Mouse (Mus musculus): ENCODE results near the gene Nav3.

Nav3 gene

DNA sequence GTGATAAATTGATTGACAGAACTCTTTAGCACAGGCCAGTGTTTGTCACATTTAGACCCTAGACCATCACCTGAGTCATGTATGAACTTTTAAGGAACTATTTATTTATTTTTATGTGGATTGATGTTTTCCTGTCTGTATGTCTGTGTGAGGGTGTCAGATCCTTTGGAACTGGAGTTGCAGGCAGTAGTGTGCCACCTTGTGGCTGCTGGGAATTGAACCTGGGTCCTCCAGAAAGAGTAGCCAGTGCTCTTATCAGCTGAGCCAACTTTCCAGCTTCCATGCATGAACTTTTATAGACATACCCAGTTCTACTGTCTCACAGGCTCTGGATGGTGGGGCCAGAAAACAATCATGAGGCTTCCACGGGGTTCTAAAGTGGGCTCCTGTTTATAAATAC lies 536.5 kb downstream of the Nav3 start:
- DNase-seq (ENCODE audit: low spot score): no peak

DNA sequence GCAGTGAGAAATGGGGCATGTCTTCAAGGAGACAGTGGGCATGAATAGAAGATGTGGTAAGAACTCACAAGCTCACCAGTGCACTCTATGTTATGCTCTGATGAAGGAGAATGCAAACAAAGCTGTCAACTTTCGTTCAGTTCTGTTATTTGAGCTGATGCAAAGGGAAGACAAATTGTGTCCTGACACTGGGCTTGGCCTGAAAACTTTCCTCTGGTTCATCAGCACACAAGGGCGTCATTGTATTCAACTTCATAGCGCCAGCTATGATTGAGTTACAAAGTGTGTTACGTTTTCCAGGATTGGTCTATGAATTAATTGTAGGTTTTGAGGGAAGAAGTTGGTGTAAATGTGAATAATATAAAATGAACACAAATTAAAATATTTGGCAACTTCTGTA lies 548.8 kb downstream of the Nav3 start:
- no peak for DNase-seq (ENCODE audit: low spot score)

DNA sequence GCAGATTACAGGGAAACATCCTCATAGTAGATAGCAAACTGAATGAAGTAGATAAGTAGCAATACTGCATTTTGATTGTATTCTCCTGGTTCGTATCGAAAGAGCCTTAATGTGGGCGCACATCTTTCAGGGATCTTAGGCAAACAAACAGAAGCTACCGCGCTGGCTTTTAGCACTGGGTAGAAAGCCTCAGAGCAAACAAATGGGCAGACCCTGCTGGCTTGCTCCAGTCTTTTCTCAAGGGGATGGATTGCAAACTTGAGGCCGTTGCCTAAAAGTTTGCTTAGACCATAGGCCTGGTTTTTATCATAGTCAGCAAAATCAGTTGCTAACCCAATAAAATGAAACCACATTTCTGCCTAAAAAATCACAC lies 549.6 kb downstream of the Nav3 start:
- no peak for DNase-seq (ENCODE audit: low spot score)

DNA sequence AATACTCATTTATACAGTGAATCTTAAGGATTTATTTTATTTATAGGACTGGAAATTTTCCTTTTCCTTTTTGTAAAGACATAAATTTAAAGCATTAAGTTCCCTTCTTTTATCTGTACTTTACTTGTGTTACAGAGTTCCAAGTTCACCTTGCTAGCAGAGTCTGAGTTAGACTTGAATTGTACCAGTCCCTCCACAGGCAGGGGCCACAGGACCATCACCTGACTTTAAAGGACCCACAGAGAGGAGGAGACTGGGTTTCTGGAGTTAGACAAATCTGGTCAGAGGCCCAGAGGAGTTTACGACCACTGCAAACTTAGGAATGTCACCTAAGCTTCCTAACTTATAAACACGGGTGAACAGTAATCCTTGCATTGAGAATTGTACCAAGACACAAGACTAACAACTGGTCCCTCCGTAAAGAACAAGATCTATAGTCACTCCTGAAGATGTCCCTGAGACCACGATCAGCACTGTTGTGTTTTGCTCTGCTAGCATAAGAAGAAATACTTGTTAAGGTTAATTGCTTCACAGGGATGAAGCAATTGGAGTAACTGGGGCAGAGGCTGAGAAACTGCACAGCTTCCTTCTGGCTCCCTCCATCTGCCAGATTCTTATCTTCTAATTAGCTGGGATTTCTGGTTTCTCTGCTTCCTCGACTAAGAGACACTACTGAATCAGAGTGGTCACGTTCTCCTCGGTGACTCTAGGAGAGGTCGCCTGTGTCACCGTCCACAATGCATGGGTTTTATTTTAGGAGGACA lies 550.2 kb downstream of the Nav3 start:
- no peak for DNase-seq (ENCODE audit: low spot score)

DNA sequence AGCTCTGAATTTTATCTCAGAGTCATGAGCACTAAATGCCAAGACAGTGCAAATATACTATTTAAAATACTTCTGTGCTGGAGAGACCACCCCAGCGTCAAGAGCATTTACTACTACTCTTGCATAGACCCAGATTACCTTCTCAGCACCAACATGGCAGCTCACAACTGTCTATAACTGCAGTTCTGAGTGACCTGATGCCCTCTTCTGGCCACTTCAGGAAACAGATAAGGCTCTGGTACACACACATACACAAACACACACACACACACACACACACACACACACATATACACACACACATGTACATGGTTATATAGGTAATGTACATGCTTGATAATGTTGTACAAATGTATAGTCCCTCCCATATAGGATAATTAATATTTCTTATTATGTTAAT lies 551.2 kb downstream of the Nav3 start:
- no peak for DNase-seq (ENCODE audit: low spot score)

DNA sequence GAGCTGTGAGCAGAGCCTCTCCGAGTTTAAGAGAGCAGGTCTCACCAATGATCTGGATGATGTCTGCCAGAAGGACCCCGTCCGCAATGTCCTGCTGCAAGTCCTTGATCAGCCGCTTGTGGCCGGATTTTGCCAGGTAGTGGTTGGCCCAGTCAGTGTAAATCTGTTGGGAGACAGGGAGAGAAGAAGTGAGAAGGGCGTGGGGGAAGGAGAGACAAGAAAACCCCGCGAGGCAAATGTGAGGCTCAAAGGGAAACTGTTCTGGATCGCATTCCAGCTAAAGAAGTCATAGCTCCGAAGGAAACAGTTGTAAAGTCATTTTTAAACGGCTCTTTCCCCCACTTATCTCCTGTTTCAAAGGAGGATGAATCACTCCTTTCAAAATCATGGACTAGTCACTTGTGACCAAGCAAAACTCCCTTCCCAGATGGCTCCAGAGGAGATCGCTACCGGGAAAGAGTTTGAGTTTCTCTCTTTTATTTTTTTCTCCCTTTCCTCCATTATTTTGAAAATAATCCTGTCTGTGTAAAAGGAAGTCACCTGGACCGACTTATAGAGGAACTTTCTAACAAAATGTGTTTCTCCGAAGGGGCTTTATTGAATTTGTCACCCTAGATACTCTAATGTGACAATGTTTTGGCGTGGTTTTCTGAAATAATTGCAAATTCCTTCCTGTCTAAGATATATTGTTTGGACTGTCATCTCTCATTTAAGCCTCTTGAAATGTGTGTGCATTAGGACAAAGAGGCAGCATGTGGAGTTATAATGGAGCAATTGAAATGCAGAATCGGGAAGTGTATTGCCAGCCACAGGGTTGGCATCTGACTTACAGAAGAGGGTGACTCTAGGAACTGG lies 552.1 kb downstream of the Nav3 start:
- no peak for DNase-seq (ENCODE audit: low spot score)

DNA sequence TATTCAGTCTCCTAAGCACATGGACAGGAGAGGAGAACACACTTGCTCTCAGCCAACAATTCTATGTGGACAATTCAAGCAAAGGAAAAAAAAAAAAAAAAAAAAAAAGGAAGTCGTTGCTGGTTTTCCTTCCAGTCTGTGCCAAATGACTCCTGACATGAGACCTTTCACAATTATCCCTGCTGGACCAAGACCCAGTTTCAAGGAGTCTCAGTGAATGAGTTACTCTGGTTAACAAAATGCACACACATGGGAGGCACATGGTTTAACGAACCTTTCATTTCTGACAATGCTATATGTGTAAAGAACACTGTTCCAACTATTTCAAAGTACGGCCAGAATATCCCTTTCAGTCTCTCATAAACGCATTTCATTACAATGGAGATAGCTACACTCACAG lies 552.8 kb downstream of the Nav3 start:
- no peak for DNase-seq (ENCODE audit: low spot score)

DNA sequence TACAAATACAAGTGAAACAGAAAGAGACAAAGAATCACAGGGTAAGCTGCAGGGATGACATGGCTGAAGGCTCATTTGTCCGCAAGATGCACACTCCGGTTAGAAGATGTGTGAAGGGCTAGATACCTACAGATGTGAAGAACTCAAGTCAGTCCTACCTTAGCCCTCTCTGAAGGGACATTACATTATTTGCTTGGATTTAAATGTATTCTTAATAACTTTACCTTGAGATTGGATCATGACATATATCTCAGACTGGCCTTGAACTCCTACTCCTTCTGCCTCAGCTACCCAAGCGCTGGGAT lies 566.9 kb downstream of the Nav3 start:
- DNase-seq (ENCODE audit: low spot score): no peak

DNA sequence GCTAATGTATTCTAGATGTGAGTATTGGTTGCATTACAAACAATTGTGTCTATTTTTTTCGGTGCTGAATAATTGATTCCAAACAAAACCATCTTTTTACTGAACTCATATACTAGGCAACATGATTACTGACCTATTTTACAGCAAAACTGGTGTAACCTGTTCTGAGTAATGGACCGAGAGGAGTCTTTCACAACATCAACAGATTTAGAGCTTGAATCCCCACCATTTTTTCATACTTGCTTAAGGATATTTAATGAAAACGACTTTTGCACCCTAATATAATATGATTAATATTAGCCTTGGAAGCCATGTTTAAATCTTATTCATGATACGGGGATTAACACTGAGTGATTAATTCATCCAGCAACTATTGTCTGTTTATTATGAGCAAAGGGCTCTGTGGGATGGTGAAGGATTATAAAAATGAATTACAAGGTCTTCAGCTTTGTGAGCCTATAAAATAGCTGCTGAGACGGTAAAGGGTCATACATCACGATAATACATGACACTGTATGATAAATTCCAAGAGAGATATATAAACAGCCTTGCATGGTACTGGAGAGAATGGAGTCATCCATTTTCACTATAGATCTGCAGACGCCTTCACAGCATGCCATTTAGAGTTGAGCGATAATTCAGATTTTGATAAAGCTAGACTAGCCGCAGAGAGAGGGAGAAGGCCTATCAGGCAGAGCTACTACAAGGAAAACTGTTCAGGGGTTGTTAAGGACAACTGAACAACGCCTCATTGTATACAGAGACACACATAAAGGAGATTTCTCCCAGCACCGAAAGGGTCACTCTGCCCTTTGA lies 567.4 kb downstream of the Nav3 start:
- no peak for DNase-seq (ENCODE audit: low spot score)

DNA sequence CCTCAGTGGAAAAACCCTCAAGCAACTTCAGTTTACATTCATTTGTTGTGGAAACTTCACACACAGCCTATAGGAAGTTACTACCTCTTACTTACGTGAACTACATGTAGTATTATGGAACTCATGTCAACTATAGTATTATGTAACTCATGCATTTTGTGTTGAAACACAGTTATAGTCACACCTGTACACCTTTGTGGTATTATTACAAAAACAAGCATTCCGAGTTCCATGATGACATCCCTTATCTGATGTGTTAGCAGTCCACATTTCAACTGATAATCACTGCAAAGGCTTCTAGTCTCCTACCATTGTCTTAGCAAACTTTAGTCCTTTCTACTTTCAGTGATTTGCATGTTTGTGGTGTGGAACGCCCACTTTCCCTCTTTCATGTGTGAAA lies 568.8 kb downstream of the Nav3 start:
- DNase-seq (ENCODE audit: low spot score): no peak

DNA sequence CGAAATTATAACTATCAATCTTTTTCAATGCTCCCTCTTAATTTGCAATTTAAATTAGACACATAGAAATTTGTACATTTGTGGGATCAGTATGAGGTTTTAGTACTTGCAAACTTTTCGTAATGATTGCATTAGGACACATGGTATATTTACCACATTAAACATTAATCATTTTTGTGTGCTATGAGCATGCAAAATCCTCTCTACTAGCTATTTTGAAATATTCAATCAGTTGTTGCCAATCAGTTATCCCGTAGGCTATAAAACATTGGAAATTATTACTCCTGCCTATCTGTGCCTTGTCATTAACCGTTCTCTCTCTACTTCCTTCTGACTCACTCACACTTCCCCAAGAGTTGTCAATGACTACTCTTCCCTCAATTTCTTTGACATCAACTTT lies 579.9 kb downstream of the Nav3 start:
- no peak for DNase-seq (ENCODE audit: low spot score)

DNA sequence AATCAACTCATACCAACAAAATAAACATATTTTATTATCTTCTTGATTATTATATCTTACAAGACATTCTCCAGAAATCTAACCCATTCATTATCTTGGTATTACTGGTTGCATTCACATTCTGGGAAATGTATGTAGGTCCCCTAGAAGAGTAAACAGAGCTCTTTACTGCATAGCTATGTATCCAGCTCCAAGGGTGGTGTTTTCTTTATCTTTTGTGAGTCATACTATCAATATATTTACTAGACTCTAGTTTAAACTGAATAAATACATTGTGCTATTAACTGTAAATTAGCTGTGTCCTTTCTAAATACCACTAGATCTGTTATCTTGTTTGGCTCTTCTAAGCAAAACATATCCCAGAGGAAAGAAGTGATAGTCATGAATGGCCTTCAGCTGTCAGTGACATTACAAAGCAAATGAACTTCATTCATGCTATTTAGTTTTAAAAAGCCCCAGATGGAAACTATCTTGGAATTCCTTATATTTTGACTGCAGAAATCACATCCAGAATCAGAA lies 580.6 kb downstream of the Nav3 start:
- no peak for DNase-seq (ENCODE audit: low spot score)

DNA sequence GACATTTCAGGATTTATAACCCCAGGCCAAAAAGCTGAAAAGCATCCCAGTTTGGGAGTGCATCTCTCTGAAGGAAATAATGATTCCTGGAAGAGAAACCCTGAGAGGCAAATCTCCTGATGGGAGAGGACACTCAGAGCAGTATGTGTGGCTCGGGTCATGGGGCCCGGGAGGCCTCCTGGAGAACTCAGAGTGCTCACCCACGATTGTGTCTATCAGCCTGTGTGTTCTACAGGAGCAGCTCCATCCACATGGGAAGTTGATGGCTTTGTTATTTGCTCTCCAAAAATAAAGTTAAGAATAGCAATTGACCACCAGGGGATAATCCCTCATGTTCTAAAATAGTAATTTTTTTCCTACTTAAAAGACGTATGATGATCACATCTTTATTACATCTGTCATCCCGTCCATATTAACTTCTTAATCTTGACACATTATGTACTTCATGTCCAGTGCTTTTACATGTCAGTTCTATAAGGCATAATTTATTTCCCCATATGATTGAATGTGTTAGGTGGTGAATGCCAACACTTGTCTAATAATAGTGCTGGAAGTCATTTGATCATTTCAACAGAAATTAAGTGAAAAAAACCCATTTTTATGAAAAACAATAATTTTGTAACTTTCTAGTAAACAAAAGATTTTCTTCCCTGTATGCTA lies 581.2 kb downstream of the Nav3 start:
- no peak for DNase-seq (ENCODE audit: low spot score)

DNA sequence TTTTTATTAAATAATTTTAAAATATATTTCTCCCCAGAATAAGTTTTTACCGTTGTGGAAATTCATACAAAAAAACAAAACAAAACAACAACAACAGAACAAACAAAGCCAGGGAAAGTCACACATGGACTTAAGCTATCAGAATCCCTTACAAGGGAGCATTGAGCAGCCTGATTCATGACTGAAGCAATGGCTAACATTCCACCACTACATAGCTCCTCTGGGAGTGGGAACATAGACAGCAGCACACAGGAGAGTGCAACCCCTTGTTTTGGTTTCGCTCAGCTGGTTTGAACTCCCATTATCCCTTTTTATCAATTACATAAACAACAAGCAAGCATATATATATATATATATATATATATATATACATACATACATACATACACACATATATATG lies 589.9 kb downstream of the Nav3 start:
- DNase-seq (ENCODE audit: low spot score): no peak

DNA sequence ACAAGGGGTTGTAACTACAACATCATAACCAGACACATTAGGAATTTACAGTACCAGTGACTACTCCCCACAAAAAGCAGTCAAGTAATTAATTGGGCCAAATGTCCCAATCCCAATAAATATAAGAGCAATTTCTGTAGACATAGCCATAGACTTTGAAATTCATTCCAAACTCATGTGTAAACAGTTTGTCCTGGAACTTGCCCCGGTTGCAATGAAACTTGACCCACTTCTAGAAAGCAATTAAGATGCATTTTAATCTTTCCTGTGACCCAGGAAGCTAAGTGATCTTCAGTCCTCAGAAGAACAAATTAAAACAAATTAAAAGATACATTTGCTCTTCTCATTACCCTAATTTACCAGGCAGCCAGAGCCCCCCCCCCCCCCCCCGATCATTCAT lies 590.6 kb downstream of the Nav3 start:
- no peak for DNase-seq (ENCODE audit: low spot score)

DNA sequence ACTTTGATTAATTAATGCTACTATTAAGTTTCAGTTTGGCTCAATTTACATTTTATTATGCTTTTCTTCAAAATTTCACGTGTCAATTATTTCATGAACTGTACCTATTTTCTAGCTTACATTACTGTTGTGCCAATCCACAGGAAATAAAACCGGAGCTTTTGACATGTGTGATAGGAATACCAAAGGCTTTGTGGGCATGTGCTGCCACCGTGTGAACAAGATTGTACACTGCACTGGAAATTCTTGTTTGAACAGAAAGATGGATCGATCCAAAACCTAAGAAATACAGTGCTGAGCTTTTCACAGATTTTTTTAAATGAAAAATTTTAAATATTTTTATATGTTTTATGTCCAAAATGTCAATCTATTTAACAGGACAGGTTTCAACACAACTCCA lies 591.3 kb downstream of the Nav3 start:
- DNase-seq (ENCODE audit: low spot score): no peak

DNA sequence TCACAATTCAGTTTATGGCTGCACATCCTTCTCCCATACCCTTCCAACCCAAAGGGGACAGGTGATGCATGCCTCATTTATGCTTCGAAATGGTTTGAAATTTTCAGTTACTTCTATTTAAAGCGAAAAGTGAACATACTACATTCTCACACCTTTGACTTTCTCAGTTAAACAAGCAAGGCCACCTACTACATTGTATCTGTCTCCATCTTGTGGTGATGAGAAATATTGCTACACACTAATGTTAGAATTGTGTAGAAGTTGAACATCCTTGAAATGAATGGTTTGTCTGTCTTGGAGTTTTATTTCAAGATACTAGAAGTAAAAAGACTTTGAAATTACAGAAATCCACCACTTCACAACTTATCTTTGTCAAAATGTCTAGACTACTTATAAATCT lies 594.7 kb downstream of the Nav3 start:
- DNase-seq (ENCODE audit: low spot score): no peak

DNA sequence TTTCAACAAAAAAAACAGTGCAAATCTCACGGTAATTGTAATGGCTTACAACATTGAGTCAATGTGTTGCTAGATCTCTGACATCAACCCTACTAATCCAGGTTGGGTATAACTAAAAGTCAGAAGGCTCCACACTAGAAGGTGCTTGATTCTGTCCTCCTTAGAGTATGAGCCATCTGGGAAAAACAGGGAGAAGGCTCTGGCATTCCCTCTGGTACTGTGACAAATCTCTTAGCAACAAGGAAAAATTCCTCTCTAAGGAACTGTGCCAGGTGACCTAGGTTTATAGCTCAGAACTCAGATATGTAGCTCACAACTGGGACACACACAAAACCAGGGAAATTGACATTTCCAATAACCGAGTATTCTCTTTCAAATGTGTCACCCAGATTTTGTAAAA lies 597.4 kb downstream of the Nav3 start:
- no peak for DNase-seq (ENCODE audit: low spot score)

DNA sequence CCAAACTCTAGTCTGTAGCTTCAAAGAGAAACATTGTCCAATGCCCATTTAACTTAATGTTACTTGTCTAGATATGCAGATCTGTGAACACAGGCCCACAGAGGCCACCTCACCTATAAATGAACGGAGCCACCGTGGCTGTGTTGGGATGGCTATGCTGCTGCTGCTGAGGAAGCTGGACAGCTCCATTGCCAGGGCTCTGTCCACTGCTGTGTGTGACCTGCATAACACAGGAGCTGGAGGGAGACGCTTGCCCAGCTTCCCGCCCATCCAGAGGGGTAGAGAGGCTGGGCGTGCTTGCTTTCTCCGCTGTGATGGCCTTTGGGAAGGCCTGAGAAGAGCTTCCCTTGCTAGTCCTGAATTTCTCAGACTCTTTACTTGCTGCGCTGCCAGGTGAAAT lies 603.6 kb downstream of the Nav3 start:
- no peak for DNase-seq (ENCODE audit: low spot score)

DNA sequence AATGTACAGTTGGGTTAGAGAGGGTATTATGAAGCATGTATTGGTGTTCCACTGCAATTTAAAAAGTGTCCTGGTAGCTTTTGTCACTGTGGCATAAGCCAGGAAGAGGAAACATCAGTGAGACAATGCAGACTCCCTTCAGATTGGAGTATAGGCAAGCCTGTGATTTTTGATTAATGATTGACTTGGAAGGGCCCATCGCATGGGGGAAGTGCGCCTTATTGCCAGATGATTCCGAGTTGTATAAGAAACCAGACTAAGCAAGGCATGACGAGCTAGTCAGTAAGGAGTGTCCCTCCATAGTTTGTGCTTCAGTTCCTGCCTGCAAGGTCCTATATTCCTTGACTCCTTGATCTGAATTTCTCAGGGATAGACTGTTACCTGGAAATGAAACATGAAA lies 608.4 kb downstream of the Nav3 start:
- no peak for DNase-seq (ENCODE audit: low spot score)

DNA sequence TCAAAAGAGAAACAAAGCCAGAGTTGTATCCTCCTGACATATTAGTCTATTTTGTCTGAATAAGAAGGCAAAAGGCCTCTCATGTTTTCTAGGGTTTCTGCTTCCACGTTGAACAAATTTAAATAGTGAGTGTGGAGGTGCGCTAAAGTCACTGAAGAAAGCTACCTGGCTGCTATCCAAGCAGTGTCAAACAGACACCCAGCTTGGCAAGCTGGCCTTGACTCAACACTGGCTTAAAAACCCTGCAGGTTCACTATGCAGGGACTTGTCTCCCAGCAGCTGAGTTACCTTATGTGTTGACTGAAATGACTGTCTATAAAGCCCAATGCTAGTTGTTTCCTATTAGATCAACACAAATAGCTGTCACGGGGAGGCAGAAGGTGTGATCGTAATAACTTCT lies 612.3 kb downstream of the Nav3 start:
- DNase-seq (ENCODE audit: low spot score): no peak

DNA sequence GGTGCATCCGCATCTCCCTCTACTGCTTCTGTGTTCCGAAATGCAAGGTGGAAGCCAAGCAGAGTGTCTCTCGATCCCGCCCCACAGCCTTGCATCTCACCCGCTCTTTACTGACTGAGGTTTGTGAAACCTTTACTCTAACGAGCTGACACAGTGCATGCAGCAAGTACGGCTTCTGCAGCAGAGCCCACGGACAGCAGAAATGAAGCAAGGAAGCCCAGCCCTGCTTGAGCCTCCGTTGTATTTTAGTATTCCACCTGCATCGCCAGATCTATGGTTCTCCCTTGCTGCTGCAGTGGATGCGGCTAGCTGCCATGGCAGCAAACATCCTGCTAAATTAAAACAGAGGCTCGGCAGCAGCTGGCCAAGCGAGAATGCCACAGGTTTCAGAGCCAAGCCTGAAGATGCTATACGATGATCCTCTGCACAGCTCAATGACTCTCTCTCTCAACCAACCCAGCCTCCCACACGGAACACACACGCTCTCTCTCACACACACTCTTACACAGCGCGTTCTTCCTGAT lies 623.2 kb downstream of the Nav3 start:
- no peak for DNase-seq (ENCODE audit: low spot score)

All from spleen, adult 12 weeks (tissue).